Mouse (Mus musculus) kidney, postnatal 36 days (tissue): ENCODE measurements at regions not wholly inside any gene's neighbourhood (a gene's known extent, or its start where the extent isn't known, plus 50 kb on each side); places are given as distances from the start of the nearest gene placed in this dataset.
A peak's percentile ranks its signal among the peaks of the same experiment; 100 is the strongest.

Experiments
- DNase-seq, 2 experiments: peaks; one replicate each; pipeline ENCODE4 v3.0.0; 2021 to 2022; ENCODE audit warnings: mixed read lengths in 2 of 2

DNA sequence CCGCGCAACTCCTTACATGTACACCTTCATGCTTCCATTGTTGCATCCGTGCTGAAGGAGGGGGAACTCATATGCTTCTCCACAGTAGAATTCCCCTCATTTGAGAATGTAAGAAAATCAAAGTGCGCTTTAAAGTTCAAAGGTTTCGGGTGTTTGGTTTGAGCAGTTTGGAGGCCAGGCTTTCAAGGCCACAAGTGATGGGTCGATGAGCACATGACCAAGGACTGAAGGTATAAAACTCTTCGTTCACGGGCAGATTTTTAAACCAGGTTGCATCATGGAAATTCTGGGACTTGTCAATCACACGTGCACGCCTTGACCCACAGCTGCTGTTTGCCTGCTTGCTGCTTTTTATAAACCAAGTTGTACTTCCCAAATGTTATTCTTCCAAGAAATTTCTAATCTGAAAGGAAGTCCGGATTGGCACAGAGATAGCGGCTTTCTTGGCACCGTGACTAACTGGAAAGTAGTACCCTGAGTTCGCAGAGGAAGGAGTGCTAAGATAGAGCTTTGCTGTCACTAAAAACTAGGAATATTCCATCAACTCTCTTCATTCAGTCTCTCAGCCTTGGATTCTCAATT is 132.7 kb upstream of the Myt1l start:
- DNase-seq: peak; percentile 17 to 24

DNA sequence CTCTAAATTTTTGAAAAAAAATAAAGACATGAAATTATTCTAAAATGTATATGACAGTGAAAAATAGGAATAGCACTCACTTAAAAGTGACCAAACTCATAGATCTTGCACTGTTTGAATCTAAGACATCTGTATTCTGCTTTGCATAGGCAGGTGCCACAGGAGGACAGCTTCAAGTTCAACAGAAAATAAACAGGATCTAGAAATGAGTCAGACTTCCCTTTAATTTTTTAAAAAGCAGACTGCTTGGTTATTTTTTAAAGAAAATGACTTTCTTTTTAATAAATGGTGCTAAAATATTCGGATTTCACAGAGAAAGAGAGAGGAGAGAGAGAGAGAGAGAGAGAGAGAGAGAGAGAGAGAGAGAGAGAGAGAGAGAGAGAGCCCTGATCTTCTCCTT is 123.8 kb upstream of the Myt1l start:
- DNase-seq: no peak

GRCm38 (mm10) chr12:29409336-29410055 is 118.7 kb upstream of the Myt1l start:
- DNase-seq: no peak

- DNase-seq: no peak
Measured at GRCm38 (mm10) chr12:29433936-29434335, 94.2 kb upstream of the Myt1l start.

GRCm38 (mm10) chr12:29439343-29440019 is 88.7 kb upstream of the Myt1l start:
- DNase-seq: no peak

- DNase-seq: peak; percentile 50 to 85
Measured at GRCm38 (mm10) chr12:29465201-29465600, 63.0 kb upstream of the Myt1l start.
